Mouse (Mus musculus) hindlimb bud, embryonic 11.5 days (tissue): ENCODE data around the gene Slc26a3.

Experiments
- DNase-seq: peaks from one replicate; pipeline ENCODE4 v3.0.0-alpha.2; 2012; ENCODE audit warnings: low read depth, low spot score; ENCODE audit errors: extremely low spot score

The Slc26a3 gene

GRCm38 (mm10) chr12:31390571-31390970 is at the start of gene Slc26a3:
Slc26a3 (plus strand) TSS chr12:31390871.
- no peak for DNase-seq

GRCm38 (mm10) chr12:31350191-31350943 is 40.3 kb upstream of the Slc26a3 start:
- DNase-seq, result no peak

GRCm38 (mm10) chr12:31350944-31351928 is 39.4 kb upstream of the Slc26a3 start, which contains the start of gene Dld:
Dld (minus strand) TSS chr12:31351453.
- peak; percentile 88 for DNase-seq

- DNase-seq, result no peak
Observed at GRCm38 (mm10) chr12:31366428-31366827, 24.2 kb upstream of the Slc26a3 start.

- no peak for DNase-seq
Observed at GRCm38 (mm10) chr12:31367721-31368120, 22.9 kb upstream of the Slc26a3 start.

GRCm38 (mm10) chr12:31369118-31369517 is 21.6 kb upstream of the Slc26a3 start:
- no peak for DNase-seq

- DNase-seq, result no peak
Observed at GRCm38 (mm10) chr12:31369656-31370055, 21.0 kb upstream of the Slc26a3 start.

GRCm38 (mm10) chr12:31374603-31375282 is 15.9 kb upstream of the Slc26a3 start:
- DNase-seq, result peak; percentile 54

- no peak for DNase-seq
Observed at GRCm38 (mm10) chr12:31375283-31375615, 15.4 kb upstream of the Slc26a3 start.

GRCm38 (mm10) chr12:31376326-31376950 is 14.2 kb upstream of the Slc26a3 start:
- peak; percentile 22 for DNase-seq

GRCm38 (mm10) chr12:31377241-31377640 is 13.4 kb upstream of the Slc26a3 start:
- no peak for DNase-seq

GRCm38 (mm10) chr12:31380878-31381277 is 9.8 kb upstream of the Slc26a3 start:
- no peak for DNase-seq

GRCm38 (mm10) chr12:31382451-31382850 is 8.2 kb upstream of the Slc26a3 start:
- no peak for DNase-seq

- no peak for DNase-seq
Observed at GRCm38 (mm10) chr12:31387303-31387702, 3.4 kb upstream of the Slc26a3 start.

GRCm38 (mm10) chr12:31391696-31392095 is 1.0 kb downstream of the Slc26a3 start:
- no peak for DNase-seq

GRCm38 (mm10) chr12:31395895-31396294 is 5.2 kb downstream of the Slc26a3 start:
- no peak for DNase-seq

- DNase-seq, result no peak
Observed at GRCm38 (mm10) chr12:31397709-31398108, 7.0 kb downstream of the Slc26a3 start.

GRCm38 (mm10) chr12:31400821-31401220 is 10.2 kb downstream of the Slc26a3 start:
- no peak for DNase-seq

- DNase-seq, result no peak
Observed at GRCm38 (mm10) chr12:31401930-31402329, 11.3 kb downstream of the Slc26a3 start.

- DNase-seq, result no peak
Observed at GRCm38 (mm10) chr12:31404575-31405240, 14.0 kb downstream of the Slc26a3 start.
